Mouse (Mus musculus): ENCODE data around the gene Babam2. TPM values are rescaled to one million over a fixed set of nuclear protein-coding genes. Genes with fewer than 3 reads are reported as not detected.
A peak's percentile ranks its signal among the peaks of the same experiment; 100 is the strongest.

Gene Babam2
- polyA plus RNA-seq, 1 experiment from 2014 or later, result 69.4 TPM

GRCm38 (mm10) chr5:31766841-31767542, 69.5 kb downstream of the Babam2 start:
- H3K36me3 ChIP-seq (ENCODE audit: insufficient read depth, low read length), result no peaks in the 10 kb centered on the region
- no peak for ATAC-seq (ENCODE audit: low FRiP score, low TSS enrichment)
- no peaks in the 10 kb centered on the region for H3K27me3 ChIP-seq (ENCODE audit: insufficient read depth, low read length)
- WGBS, result 62% methylated on average over 4 of the region's 4 CpGs
- no peak overlapping the region for H3K4me3 ChIP-seq (ENCODE audit: low read length)
- no peaks in the 10 kb centered on the region for H3K9me3 ChIP-seq (ENCODE audit: low read length)
- H3K4me1 ChIP-seq (ENCODE audit: insufficient read depth, low read length), result no peaks in the 10 kb centered on the region
- H3K27ac ChIP-seq (ENCODE audit: low read length), result peak overlapping the region; percentile 59
- no peak overlapping the region for H3K9ac ChIP-seq (replicated peaks; ENCODE audit: low read length)
- H3K4me2 ChIP-seq (replicated peaks; ENCODE audit: low read depth, low read length), result no peak overlapping the region

DNA sequence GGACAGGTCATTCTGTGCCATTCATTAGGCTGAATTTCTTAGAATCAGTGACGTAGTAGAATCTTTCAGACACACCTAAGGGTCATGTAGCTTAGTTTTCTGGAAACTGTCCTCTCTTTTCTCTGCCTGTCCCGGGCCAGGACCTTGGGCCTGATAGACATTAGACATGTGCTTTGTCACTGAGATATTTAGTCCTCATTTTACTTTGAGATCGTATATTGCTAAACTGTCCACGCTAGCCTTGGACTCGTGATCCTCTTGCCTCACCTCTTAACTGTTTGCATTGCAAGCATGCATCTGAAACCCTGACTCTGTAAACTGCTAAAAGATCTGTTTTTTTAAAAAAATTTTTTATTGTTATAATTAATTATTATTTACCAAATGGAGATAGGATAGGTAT, 74.0 kb downstream of the Babam2 start:
- H3K27ac ChIP-seq (ENCODE audit: low read length), result no peak overlapping the region
- no peaks in the 10 kb centered on the region for H3K27me3 ChIP-seq (ENCODE audit: insufficient read depth, low read length)
- no peaks in the 10 kb centered on the region for H3K4me1 ChIP-seq (ENCODE audit: insufficient read depth, low read length)
- 86% methylated on average over 5 of the region's 5 CpGs for WGBS
- ATAC-seq (ENCODE audit: low FRiP score, low TSS enrichment), result no peak
- H3K9ac ChIP-seq (replicated peaks; ENCODE audit: low read length), result no peak overlapping the region
- H3K9me3 ChIP-seq (ENCODE audit: low read length), result peaks cover 3% of the 10 kb centered on the region; the same call in 1 of the 2 replicates
- no peaks in the 10 kb centered on the region for H3K36me3 ChIP-seq (ENCODE audit: insufficient read depth, low read length)
- no peak overlapping the region for H3K4me2 ChIP-seq (replicated peaks; ENCODE audit: low read depth, low read length)
- H3K4me3 ChIP-seq (ENCODE audit: low read length), result no peak overlapping the region

GRCm38 (mm10) chr5:31771921-31772320, 74.4 kb downstream of the Babam2 start:
- Histone ChIP-seq H3K27me3 (ENCODE audit: insufficient read depth, low read length) (no peaks in the 10 kb centered on the region), H3K9ac (replicated peaks; ENCODE audit: low read length) (no peak overlapping the region), H3K4me2 (replicated peaks; ENCODE audit: low read depth, low read length) (no peak overlapping the region), H3K9me3 (ENCODE audit: low read length) (peaks cover 3% of the 10 kb centered on the region; the same call in 1 of the 2 replicates), H3K36me3 (ENCODE audit: insufficient read depth, low read length) (no peaks in the 10 kb centered on the region), H3K27ac (ENCODE audit: low read length) (no peak overlapping the region), H3K4me3 (ENCODE audit: low read length) (no peak overlapping the region), H3K4me1 (ENCODE audit: insufficient read depth, low read length) (no peaks in the 10 kb centered on the region)
- no peak for ATAC-seq (ENCODE audit: low FRiP score, low TSS enrichment)
- WGBS, result 90% methylated on average over 4 of the region's 4 CpGs

GRCm38 (mm10) chr5:31774976-31775375, 77.5 kb downstream of the Babam2 start:
- no peak overlapping the region for H3K9ac ChIP-seq (replicated peaks; ENCODE audit: low read length)
- no peak overlapping the region for H3K4me3 ChIP-seq (ENCODE audit: low read length)
- no peak overlapping the region for H3K27ac ChIP-seq (ENCODE audit: low read length)
- ATAC-seq (ENCODE audit: low FRiP score, low TSS enrichment), result no peak
- no peak overlapping the region for H3K4me2 ChIP-seq (replicated peaks; ENCODE audit: low read depth, low read length)
- H3K9me3 ChIP-seq (ENCODE audit: low read length), result peaks cover 3% of the 10 kb centered on the region; the same call in 1 of the 2 replicates
- no peaks in the 10 kb centered on the region for H3K4me1 ChIP-seq (ENCODE audit: insufficient read depth, low read length)
- 90% methylated on average over 6 of the region's 6 CpGs for WGBS
- H3K36me3 ChIP-seq (ENCODE audit: insufficient read depth, low read length), result no peaks in the 10 kb centered on the region
- no peaks in the 10 kb centered on the region for H3K27me3 ChIP-seq (ENCODE audit: insufficient read depth, low read length)

GRCm38 (mm10) chr5:31781624-31782023, 84.1 kb downstream of the Babam2 start:
- Histone ChIP-seq H3K27ac (ENCODE audit: low read length) (no peak overlapping the region), H3K9ac (replicated peaks; ENCODE audit: low read length) (no peak overlapping the region), H3K4me1 (ENCODE audit: insufficient read depth, low read length) (no peaks in the 10 kb centered on the region), H3K27me3 (ENCODE audit: insufficient read depth, low read length) (no peaks in the 10 kb centered on the region), H3K4me2 (replicated peaks; ENCODE audit: low read depth, low read length) (no peak overlapping the region), H3K36me3 (ENCODE audit: insufficient read depth, low read length) (no peaks in the 10 kb centered on the region), H3K9me3 (ENCODE audit: low read length) (no peaks in the 10 kb centered on the region), H3K4me3 (ENCODE audit: low read length) (no peak overlapping the region)
- no peak for ATAC-seq (ENCODE audit: low FRiP score, low TSS enrichment)
- WGBS, result 85% methylated on average over 5 of the region's 5 CpGs

DNA sequence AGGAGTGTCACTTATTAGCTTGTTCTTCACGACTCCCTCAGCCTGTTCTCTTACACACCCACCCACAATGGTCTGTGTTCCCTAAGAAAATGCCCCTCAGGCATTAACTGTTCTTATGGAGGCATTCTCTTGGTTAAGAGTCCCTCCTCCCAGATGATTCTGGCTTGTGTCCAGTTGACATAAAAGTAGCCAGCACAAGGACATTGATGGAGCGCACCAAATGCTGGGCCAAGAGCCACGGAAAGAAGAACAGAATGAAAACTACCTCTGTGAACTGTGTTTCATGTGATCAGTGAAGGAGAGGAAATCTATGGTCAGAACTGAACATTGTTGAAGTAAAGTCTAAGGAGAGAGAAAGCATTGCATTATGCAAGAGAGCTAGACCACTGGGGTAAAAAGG, 89.7 kb downstream of the Babam2 start:
- 68% methylated on average over 3 of the region's 3 CpGs for WGBS
- no peaks in the 10 kb centered on the region for H3K27me3 ChIP-seq (ENCODE audit: insufficient read depth, low read length)
- no peak overlapping the region for H3K4me3 ChIP-seq (ENCODE audit: low read length)
- H3K27ac ChIP-seq (ENCODE audit: low read length), result no peak overlapping the region
- no peak overlapping the region for H3K4me2 ChIP-seq (replicated peaks; ENCODE audit: low read depth, low read length)
- no peak for ATAC-seq (ENCODE audit: low FRiP score, low TSS enrichment)
- no peaks in the 10 kb centered on the region for H3K4me1 ChIP-seq (ENCODE audit: insufficient read depth, low read length)
- no peaks in the 10 kb centered on the region for H3K9me3 ChIP-seq (ENCODE audit: low read length)
- no peak overlapping the region for H3K9ac ChIP-seq (replicated peaks; ENCODE audit: low read length)
- H3K36me3 ChIP-seq (ENCODE audit: insufficient read depth, low read length), result no peaks in the 10 kb centered on the region

DNA sequence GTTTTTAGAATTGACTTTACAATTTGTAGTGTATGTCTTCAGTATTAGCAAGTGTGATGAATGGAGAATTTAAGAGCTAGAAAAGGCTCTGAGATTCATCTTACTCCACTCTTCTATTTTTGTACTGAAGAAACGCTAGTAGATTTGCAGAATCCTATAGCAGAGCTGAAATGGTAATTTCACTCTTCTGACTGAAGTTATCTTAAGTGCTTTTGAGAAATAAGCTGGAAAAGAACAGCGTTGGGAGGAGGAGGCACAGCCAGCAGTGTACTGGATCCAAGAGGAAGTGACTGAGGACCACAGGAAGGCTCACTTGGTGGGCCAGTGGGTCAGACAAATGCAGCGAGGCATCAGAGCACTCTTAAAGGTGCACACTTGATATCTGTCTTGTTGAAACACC, 90.1 kb downstream of the Babam2 start:
- Histone ChIP-seq H3K9ac (replicated peaks; ENCODE audit: low read length) (no peak overlapping the region), H3K27ac (ENCODE audit: low read length) (no peak overlapping the region), H3K4me2 (replicated peaks; ENCODE audit: low read depth, low read length) (no peak overlapping the region), H3K27me3 (ENCODE audit: insufficient read depth, low read length) (no peaks in the 10 kb centered on the region), H3K4me3 (ENCODE audit: low read length) (no peak overlapping the region), H3K4me1 (ENCODE audit: insufficient read depth, low read length) (no peaks in the 10 kb centered on the region), H3K36me3 (ENCODE audit: insufficient read depth, low read length) (no peaks in the 10 kb centered on the region), H3K9me3 (ENCODE audit: low read length) (no peaks in the 10 kb centered on the region)
- ATAC-seq (ENCODE audit: low FRiP score, low TSS enrichment), result no peak
- WGBS, result 79% methylated on average over 3 of the region's 3 CpGs

- no peak overlapping the region for H3K27ac ChIP-seq (ENCODE audit: low read length)
- 93% methylated on average over 6 of the region's 6 CpGs for WGBS
- H3K27me3 ChIP-seq (ENCODE audit: insufficient read depth, low read length), result no peaks in the 10 kb centered on the region
- no peaks in the 10 kb centered on the region for H3K36me3 ChIP-seq (ENCODE audit: insufficient read depth, low read length)
- ATAC-seq (ENCODE audit: low FRiP score, low TSS enrichment), result no peak
- H3K4me2 ChIP-seq (replicated peaks; ENCODE audit: low read depth, low read length), result no peak overlapping the region
- H3K9ac ChIP-seq (replicated peaks; ENCODE audit: low read length), result no peak overlapping the region
- no peak overlapping the region for H3K4me3 ChIP-seq (ENCODE audit: low read length)
- H3K9me3 ChIP-seq (ENCODE audit: low read length), result no peaks in the 10 kb centered on the region
- no peaks in the 10 kb centered on the region for H3K4me1 ChIP-seq (ENCODE audit: insufficient read depth, low read length)
These were observed 94.9 kb downstream of the Babam2 start for GRCm38 (mm10) chr5:31792338-31792737.

DNA sequence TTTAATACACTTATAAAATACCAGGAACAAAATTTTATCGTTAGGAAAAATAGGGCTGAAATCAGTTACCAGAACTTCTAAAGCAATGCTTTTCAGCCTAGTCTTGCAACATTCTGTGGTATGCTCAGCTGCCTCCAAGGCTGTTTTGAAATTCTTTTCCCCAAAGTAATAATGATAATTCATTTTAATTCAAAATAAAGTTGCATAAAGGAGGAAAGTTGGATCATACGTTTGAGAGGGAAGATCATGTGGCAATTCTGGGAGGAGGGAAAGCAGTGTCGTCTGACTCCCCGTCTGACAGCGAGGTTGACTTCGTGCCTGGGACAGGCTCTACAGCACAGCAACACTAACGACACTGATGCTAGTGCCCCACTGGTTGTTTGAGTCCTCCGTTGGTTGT, 95.4 kb downstream of the Babam2 start:
- Histone ChIP-seq H3K27me3 (ENCODE audit: insufficient read depth, low read length) (no peaks in the 10 kb centered on the region), H3K4me1 (ENCODE audit: insufficient read depth, low read length) (no peaks in the 10 kb centered on the region), H3K36me3 (ENCODE audit: insufficient read depth, low read length) (no peaks in the 10 kb centered on the region), H3K9ac (replicated peaks; ENCODE audit: low read length) (no peak overlapping the region), H3K27ac (ENCODE audit: low read length) (no peak overlapping the region), H3K9me3 (ENCODE audit: low read length) (no peaks in the 10 kb centered on the region), H3K4me2 (replicated peaks; ENCODE audit: low read depth, low read length) (no peak overlapping the region), H3K4me3 (ENCODE audit: low read length) (no peak overlapping the region)
- 74% methylated on average over 8 of the region's 8 CpGs for WGBS
- no peak for ATAC-seq (ENCODE audit: low FRiP score, low TSS enrichment)

DNA sequence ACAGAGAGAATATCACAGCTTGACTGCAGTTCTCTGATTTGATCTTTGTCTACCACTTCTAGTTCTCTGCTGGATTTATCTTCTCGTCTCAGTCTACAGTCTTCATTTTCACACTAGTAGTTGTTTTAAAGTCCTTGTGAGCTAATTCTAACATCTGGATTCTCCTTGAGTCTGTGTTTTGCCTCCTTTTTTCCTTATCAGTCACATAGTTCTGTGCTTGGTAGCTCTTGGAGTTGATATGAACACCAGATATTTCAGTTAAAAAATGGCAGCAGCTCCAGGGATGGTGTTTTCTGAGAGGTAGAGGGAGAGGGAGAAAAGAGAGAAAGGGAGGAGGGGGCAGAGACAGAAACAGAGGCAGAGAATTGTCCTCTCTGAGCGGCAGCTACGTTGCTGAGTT, 97.9 kb downstream of the Babam2 start:
- no peaks in the 10 kb centered on the region for H3K4me1 ChIP-seq (ENCODE audit: insufficient read depth, low read length)
- no peak overlapping the region for H3K9ac ChIP-seq (replicated peaks; ENCODE audit: low read length)
- no peak overlapping the region for H3K4me2 ChIP-seq (replicated peaks; ENCODE audit: low read depth, low read length)
- 78% methylated on average over 3 of the region's 3 CpGs for WGBS
- H3K27ac ChIP-seq (ENCODE audit: low read length), result no peak overlapping the region
- no peaks in the 10 kb centered on the region for H3K27me3 ChIP-seq (ENCODE audit: insufficient read depth, low read length)
- H3K9me3 ChIP-seq (ENCODE audit: low read length), result no peaks in the 10 kb centered on the region
- H3K4me3 ChIP-seq (ENCODE audit: low read length), result no peak overlapping the region
- H3K36me3 ChIP-seq (ENCODE audit: insufficient read depth, low read length), result no peaks in the 10 kb centered on the region
- no peak for ATAC-seq (ENCODE audit: low FRiP score, low TSS enrichment)
